Mouse (Mus musculus): Measurements from ENCODE around the gene Il2rb.
A peak's percentile ranks its signal among the peaks of the same experiment; 100 is the strongest.

The Il2rb gene

DNA sequence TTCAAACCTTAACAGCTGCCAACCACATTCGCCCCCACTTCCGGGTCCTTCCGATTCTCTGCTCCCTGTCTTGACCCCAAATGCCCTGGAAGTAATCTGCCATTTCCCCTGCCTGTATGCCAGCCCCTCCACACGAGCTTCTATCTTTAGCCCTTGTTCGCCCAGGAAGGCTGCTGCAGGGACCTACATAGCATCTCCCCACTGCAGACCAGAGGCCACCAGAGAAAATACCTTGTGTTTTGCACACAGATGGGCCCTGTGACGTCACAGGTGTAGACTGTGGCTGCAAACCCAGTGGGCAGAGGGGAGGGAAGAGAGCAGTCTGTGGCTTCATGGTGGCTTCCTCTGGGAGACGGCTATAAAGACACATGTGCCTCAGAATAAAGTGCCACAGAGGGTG is 23.1 kb upstream of the Il2rb start:
- no peak for DNase-seq

DNA sequence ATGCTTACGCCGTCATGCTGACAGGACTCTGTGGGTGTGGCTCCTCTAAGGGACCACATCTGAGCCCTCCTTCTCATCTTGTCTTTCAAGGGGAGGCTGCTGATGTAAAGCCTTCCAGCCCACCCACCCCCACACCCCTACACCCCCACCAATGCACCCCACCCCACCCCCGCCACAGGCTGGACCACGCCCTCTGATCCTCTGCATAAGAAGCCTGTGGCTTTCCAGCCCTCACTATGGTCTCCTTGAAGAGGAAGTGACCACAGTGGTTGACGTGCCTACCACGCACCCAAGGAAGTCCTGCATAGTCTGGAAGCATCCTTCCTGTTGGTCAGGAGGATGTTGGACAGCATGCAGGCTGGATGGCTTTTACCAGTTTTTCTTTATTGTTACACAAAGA is 20.7 kb upstream of the Il2rb start:
- no peak for DNase-seq

DNA sequence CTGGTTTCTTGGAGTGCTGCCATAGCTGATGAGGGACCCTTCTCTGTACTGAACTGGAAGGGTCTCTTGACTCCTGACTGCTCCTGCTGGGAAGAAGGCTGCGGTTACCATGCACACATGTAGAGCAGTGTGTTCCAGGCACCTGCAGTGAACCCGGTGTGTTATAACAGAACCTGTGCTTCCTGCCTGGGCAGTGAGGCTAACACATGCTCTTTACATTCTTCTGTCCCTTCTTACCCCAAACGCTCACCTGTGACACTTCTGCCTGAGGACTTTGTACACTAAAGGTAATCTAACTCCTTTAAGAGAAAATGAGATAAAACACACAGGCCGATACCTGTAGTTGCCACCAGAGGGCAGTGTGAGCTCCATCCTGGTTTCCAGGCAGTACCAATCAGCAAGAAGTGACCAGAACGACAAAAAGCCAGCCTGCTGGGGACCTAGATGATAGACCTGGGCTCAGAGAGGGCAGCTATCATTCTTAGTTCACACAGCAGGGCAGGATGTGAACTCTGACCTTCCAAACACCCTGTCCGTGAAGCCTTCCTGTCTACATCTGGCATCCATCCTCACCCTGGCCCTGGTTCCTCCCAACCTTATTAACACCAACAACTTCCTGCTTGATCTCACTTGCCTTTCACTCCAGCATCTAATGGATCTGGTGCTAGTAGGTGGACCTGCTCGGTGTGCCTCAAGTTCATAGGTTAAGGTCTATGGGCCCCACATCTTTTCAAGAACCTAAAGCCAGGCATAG is 19.5 kb upstream of the Il2rb start:
- DNase-seq: peak; percentile 90

DNA sequence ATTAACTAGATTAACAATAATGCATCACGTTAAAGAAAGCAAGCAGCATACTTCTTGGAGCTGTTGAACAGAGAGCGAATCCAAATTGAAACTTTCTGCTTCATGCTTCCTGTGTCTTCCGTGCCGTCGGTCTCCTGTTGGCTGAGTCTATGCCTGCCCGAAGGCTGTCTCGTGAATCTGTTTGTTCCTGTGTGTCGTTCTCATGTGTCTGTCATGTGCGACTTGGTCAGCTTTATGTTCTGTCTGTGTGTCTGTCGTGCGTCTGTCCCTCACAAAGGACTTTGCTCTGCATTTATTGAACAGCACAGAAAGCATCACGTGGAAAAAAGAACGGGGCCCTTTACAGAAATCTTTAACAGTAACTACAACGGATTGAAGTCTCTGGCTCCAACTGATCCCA is 17.9 kb upstream of the Il2rb start:
- DNase-seq: no peak

DNA sequence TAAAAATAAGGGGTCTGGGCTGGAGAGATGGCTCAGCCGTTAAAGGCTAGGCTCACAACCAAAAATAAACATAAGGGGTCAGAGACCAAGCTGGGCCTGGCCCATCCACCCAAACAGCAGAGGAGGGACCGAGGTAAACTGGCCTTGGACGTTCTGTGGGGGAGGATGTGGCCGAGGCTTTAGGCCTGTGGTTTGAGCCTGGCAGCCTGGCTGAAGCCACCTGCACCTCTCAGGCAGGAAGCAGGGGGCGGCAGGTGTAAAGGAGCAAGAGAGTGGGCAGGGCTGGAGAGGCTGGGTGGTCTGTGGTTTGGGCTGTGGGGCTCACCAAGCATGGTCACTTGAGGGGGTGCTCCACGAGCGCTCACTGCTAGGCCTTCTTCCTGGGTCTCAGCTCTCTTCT is 16.9 kb upstream of the Il2rb start:
- no peak for DNase-seq

DNA sequence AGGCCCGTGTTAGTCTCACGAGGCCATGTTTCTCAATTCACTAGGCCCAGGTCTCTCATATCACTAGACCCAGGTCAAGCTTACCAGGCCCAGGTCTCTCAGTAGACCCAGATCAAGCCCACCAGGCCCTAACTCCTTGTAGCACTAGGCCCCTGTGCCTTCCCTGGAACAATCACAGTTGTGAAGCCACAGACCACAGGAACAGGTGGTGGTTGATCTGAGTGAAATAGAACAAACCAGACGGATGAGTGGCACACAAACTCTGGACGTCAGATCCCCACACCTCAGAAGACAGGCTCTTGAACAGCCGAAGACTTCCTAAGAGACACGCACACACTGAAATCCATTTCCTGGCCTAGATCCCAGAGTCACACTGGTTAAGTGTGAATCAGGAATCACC is 15.7 kb upstream of the Il2rb start:
- no peak for DNase-seq

DNA sequence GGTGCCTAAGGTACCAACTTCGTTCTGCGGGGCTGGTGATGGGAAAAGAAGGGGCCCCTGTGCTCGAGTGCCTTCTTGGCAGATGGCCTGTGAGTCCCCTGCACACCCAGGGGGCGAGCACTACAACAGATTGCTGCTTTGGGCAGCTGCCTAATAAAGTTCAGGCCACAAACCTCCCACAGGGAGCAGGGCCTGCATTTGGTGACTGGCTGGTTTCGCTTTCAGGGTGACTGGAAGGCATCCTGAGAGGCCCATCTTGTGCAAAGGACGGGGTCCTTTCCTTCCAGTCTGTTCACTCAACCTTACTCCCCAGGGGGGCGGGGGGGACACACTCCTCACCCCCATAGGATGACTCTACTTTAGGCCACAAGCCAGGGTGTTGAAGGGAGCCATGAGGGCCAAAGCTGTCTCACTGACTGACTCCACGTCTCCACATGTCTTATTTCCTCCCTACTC is 15.1 kb upstream of the Il2rb start:
- DNase-seq: no peak

DNA sequence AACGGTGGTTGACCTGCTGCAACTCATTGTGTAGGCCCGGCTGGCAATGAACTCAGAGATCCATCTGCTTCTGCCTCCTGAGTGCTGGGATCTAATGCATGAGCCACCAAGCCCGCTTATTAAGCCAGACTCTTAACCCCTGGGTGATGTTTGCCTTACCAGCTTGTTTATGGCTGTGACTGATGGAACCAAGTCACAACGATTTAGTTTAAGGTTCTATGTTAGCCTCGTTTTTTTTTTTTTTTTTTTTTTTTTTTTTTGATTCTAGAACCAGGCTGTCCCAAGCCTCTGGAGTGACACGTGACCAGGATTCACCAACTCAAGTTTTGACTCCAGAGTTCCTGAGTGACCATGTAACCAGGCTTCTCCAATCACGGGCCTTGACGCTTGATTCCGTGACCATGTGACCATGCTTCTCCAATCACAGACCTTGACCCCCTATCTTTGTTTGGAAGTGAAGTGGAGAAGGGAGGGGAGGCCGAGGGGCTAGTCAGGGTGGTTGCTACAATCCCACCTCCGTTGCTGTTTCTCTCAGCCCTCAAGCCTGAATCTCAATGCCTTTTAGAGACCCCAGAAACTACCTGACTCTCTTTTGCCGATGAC is 14.3 kb upstream of the Il2rb start:
- DNase-seq: no peak

DNA sequence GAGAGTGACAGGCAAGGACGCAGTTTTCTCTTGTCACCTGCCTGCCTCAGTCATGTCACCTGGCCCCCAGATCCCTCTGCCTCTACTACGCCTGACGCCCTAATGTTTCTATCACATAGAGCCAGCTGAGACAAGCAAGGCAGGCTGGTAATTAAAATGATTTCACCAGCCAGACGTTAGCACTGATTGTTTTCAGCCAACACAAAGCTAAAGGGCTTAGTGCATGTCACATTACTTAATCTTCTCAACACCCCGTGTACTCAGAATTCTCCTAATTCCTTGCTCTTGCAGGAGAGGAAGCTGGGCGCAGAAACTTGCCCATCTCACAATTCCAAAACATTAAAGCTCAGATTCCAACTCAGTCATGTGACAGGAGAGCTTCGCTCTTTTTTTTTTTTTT is 13.4 kb upstream of the Il2rb start:
- no peak for DNase-seq

DNA sequence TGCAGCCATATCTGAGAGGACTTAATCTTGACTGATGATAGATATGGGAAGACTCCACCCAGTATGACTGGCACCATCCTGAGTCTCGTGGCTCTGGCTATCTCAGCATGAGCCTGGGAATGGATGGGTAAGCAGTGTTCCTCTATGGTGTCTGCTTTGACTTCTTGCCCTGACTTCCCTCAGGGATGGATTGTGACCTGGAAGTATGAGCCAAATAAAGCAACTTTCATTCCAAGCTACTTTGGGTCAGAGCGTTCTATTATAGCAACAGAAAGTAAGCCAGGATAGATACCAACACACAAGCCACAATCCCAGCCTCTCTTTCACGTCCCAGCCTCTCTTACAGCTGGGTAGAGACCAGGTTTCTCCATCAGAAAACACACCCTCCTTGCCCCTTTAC is 10.5 kb upstream of the Il2rb start:
- DNase-seq: no peak

DNA sequence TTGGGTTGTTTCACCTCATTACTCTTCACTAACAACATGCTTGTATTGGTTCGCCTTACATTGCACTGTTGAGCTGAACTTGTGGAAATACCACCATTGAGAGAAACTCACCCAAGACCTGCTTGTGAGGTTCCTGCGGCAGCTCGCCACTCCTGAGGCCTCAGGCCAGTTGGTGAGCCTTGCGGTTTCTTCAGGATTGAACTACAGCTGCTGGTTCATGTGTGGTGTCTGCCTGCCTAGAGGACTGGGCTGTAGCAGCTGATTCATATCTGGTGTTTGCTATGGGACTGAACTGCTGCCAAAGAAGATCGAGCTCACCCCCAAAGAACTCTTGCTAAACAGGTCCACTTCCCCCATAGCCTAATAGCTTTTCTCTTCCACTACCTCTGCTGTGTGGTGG is 9.7 kb upstream of the Il2rb start:
- DNase-seq: no peak

DNA sequence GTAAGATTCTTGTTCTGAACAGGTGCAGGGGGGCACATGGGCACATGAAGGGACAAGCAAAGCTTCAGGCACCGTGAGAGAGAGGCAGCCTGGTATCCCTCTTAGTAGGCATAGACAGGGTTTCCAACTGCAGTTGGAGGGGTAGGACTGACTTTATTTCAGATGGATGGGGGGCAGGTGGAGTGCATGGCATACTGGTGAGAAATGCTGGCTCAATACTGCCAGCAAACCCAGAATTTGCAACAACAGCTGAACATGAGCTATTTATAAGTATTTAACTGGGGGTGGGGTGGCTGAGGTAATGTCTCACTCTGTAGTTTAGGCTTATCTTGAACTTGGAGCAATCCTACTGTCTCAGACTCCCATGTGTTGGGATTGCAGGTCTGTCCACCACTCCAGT is 8.9 kb upstream of the Il2rb start:
- DNase-seq: no peak

DNA sequence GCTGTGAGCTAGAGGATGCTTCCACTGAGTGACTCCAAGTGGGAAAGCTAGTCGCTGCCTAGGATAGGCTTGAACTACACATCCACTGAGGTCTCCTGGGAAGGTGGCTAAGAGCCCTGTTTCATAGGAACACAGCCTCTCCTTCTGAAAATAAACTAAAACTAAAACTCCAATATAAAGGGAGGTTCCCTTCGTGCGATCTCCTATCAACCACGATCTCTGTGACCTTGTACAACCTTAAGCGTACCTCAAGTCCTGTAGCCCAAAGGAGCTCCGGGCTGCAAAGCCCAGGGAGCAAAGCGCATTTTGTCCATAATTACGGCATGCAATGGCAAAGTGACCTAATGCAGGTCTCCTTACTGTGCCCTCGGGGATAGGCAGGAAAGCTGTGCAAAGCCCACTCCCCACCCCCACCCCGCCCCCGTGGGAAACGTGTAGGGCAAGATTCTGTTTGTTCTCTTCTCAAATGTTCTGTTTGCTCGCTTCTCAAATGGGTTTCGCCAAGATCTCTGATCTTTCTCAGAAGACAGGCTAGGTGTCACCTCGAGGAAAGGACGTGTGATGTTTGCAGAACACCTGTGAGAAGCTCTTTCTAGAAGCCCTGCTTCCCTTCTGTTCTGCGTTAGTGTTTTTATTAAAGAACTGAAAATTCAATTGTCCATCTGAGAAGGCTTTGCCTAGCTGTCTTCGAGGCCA is 7.5 kb upstream of the Il2rb start:
- DNase-seq: no peak

DNA sequence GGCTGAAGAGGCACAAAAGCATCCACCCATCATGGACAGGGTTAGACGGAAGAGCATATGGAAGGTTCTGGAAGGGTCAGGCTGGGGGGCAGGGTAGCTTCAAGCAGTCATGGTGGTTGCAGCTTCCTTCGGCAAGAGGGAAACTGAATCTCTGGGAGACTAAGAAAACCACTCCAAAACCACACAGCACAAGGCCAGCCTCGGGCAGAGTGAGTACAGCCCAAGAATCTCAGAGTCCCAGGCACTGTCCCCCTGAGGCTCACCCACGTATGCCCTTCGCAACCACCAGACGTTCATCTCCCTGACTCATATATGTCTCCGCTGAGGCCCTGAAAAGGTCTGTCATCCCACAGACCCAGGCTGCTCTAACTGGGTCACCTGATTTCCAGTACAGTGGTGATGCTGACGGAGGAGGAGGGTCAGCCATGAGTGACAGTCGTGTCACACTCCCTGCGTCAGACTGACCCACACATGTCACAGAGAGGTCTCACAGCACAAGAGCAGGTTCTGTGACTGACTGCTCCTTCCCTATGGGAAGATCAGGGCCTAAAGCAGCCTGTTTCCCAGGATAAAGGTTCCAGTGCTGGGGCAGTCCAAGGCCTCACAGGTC is 1.6 kb downstream of the Il2rb start:
- DNase-seq: no peak

DNA sequence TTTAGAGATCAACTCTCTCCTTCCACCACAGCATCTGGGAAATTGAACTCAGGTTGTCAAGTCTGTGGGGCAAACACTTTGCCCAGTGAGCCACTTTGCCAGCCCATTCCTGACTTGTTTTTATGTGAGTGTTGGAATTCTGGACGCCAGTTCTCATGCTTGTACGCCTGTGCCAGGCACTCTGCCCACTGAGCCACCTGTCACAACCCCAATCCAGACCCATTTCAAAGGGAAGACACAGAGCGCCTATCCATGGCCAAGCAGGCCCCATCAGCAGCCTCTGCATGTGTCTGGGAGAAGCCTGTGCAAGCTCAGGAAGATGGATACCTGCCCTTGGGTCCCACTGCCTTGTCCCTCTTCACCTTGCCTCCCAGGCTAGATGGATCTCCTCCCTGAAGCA is 3.8 kb downstream of the Il2rb start:
- no peak for DNase-seq

DNA sequence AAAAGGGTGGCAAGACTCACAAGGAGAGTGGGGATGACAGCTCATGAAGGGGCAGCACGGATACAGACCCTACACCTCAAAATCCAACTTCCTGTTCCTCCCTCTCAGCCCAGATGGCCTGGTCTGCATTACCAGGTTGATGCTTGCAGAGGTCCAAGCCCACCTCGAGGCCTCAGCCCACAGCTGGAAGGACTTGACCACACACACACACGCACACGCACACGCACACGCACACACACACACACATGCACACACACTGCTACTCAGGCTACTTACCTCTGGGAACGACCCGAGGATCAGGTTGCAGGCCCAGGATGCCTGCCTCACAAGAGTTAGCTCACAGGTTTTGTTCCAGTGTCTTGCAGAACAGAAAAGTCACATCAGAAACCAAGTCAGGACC is 5.2 kb downstream of the Il2rb start:
- no peak for DNase-seq

DNA sequence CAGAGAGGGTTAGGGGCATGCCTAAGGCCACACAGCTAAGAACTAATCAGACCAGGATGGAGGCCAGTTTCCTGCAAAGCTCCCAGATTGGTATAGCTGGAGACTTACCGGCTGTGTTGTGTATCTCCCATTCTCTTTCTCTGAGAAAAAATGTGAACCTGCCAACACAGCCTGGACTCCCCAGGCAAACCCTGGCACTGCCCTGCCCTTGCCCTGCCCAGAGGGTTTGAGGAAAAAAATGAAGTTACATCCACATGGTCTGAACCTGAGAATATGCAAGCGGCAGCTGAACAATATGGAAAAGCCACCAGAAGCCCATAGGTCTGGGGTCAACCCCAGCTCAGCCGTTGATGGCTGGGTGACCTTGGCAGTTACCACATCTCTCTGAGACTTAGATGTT is 5.8 kb downstream of the Il2rb start:
- peak; percentile 70 for DNase-seq

DNA sequence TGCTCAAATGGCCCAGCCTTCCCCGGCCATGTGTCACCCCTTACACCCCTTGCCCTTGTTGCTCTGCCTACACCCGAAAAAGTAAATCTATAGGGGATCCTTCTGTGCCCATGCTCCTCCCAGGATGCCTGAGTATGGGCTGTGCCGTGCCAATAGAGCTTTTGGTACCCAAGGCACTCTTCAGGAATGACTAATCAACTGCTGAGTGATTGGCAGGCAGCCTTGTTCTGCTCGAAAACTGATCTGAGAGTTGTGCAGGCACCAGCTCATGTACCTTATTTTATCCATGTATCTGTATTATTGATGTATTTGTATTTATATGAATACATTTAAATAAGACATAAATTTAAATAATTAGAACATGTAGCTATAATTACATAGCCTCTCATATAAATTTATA is 8.0 kb downstream of the Il2rb start:
- DNase-seq: no peak

DNA sequence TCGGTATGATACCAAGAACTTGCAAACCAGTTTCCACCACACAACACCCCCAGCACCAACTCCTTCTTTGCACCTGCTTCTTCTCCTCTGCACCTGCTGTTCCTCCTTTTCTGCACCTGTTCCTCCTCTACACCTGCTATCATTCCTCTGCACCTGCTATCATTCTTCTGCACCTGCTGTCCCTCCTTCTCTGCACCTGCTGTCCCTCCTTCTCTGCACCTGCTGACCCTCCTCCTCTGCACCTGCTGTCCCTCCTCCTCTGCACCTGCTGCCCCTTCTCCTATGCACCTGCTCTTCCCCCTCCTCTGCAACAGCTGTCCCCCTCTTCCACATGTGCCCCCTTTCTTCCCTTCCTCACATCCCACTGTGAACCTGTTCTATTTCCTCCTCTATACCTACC is 8.5 kb downstream of the Il2rb start:
- no peak for DNase-seq

DNA sequence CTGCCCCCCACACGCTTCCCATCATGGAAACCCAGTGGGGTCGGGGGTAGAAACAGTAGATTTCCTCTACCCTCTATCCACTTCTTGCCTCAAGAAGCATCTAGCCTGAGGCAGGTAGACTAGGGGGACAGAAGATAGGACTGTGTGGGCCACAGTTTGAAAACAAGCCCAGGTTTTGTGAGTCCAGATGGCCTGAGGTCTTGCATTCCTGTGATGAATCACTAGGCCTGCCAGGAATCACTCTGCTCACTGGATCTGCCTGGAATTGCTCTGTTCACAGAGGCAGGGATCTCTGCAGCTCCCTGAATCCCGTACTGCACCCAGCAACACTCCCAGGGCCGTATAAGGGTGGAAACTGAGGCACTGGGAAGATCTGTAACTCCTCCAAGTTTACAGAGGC is 11.8 kb downstream of the Il2rb start:
- peak; percentile 89 for DNase-seq

DNA sequence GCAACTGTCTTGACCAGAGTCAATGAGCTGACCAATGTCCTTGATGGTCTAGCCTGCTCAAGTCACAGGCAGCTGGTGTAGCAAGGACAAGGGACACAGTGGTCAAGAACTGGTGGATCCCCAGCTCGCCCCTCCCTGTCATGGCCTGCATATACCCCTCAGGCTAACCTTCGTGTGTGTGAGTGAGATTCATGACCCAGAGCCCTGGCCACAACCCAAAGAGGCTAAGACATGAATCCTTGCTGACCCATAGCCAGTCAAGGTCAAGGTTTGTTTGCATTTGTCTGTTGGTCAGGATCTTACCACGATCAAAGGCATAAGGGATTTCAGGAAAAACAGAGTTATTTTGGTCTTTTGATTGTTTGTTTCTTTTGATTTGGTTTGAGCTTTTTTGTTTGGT is 12.6 kb downstream of the Il2rb start:
- DNase-seq: no peak

DNA sequence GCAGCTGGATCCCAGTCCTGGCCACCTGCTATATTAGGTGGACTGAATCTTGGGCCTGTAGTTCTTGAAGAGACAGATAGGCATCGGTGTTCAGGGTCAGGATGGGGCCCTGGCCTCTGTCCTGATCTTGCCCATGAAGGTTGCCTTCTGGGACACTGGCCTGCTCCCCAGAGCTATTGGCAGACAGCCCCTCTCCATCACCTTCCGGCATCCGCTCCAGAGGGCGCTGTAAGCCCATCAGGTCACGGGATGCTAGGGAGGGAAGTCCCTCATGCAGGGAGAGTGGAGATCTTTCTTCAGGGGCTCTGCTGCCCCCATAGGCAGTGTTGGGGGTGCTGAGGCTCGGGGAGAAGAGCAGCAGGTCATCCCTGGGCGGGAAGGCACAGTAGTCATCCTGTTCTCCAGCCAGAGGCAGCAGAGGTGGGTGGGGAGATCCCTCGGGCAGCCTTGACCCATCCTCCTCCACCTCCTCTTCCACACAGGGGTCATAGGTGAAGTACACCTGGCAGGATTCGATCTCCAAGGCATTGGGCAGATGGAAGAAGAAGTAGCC is 13.5 kb downstream of the Il2rb start:
- DNase-seq: peak; percentile 67

DNA sequence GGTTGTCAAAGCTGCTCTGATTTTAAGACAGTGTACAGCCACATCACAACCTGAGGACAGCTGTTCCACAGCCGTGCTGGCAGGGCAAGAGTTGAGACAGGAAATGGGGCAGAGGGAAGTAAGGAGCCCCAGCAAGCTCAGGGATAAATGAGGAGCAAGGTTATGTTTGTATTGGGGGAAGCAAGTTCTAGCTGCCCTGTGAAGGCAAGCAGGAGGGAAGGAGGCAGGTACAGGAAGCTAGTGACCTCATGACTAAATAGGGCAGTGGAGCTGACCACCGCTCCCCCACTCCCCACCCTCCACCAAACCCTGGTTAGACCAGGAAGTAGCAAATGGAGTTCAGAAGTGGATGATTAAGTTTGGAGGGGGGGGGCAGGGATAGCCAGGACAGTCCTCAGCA is 14.1 kb downstream of the Il2rb start:
- no peak for DNase-seq

DNA sequence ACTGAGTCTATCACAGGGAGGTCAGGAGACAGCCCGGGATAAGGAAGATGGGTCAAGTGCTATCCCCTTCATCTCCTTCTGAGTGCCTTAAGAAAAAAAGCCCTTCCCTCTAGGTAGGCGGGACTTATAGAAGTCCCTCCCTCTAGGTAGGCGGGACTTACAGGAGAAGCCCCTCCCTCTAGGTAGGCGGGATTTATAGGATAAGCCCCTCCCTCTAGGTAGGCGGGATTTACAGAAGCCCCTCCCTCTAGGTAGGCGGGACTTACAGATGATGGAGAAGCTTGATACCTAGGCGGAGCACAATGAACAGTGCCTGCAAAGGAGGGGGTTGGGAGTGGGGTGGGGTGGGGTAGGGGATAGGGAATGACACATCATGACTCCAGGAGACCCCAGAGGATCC is 15.0 kb downstream of the Il2rb start:
- no peak for DNase-seq
